Mouse (Mus musculus) megakaryocyte, embryonic 14.5 days (primary cell): ENCODE data around the gene Pax7. TPM values are rescaled to one million over a fixed set of nuclear protein-coding genes. Genes with fewer than 3 reads are reported as not detected.

Experiments used
- H3K27me3 ChIP-seq: replicated peaks from 2 replicates; pipeline ENCODE3; 2012; ENCODE audit warnings: inconsistent platforms
- H3K36me3 ChIP-seq: replicated peaks from 2 replicates; pipeline ENCODE3; 2012; ENCODE audit warnings: low read length, inconsistent platforms, mixed read lengths
- H3K4me1 ChIP-seq: 2 replicates; pipeline ENCODE4 v1.6.1; 2012; ENCODE audit warnings: inconsistent platforms
- H3K4me3 ChIP-seq: replicated peaks from 2 replicates; pipeline ENCODE3; 2012; ENCODE audit warnings: moderate library complexity, mild to moderate bottlenecking, inconsistent platforms
- H3K9me3 ChIP-seq: 2 replicates; pipeline ENCODE4 v1.6.1; 2012; ENCODE audit warnings: inconsistent platforms
- FLI1 ChIP-seq: IDR thresholded peaks from 2 replicates; pipeline ENCODE4 v1.6.1; 2012; ENCODE audit warnings: low read length, inconsistent platforms, mixed read lengths
- GATA1 ChIP-seq: IDR thresholded peaks from 3 replicates; pipeline ENCODE4 v1.6.1; 2012; ENCODE audit warnings: mixed read lengths, low read length, inconsistent platforms, borderline replicate concordance
- polyA plus RNA-seq: library from polyadenylated mRNA; stranded (reverse); fragments of >175 nt; gene quantifications from 2 replicates; pipeline ENCODE4 v1.2.3, GENCODE M21; 2012; ENCODE audit warnings: low replicate concordance; ENCODE audit not compliant: insufficient read depth

Gene Pax7
- polyA plus RNA-seq, 1 experiment: not detected

DNA sequence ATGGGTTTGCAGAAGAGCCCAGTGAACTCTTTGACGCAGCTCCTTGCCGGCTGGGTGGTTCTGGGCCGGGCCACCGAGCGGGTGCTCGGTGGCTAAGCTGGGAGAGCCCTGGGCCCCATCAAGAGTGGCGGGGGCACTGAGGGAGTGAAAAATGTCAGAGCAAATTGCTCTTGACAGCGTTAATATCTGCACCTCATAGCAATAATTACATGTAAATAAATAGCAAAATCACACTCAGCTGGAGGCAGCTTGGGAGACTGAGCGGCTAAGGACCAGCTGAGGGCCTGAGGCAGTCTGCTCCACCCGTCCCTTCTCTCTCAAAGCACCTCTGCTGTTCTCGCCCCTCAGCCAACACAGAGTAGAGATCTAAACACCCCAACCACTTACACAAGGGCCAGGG is 72.6 kb downstream of the Pax7 start:
- Histone ChIP-seq H3K9me3 (no peaks in the 10 kb centered on the region), H3K4me1 (no peaks in the 10 kb centered on the region), H3K36me3 (no peaks in the 10 kb centered on the region), H3K4me3 (no peak overlapping the region), H3K27me3 (peaks cover 66% of the 10 kb centered on the region)
- TF ChIP-seq GATA1 (no peak), FLI1 (no peak)

DNA sequence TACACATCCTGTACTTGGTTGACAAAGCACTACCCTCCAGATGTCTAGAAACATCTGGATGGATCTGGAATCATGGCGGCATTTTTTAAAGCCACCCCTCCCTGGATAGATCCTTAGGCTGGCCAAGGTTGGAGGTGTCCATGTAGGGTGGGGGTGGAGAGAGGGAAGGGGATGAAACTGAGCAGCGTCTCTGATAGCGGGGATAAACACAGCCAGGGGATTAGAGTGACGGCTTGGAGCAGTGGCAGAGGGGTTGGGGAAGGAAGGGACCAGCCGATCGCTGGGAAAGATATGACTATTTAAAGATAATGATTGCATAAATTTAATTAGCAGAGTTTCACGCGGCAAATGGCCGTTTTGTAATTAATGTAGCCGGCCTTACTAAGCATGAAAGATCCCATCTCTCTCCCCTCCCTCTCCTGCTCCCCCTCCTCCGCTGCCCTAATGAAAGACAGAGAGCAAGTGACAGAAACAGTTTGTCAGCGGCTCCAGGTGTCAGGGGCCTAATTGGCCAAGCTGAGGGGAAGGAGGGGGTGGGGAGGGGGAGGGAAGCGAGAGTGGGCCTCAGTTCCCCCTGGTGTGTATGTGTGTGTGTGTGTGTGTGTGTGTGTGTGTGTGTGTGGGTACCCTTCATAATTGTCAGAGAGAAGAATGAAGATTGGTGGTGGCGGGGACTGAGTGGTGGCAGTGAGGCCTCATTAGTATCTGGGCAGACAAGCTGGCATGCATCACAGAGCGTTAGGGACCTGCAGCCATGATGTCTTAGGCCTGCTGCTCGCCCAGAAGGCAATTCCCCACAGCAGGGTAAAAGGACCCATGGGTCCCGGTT is 74.6 kb downstream of the Pax7 start:
- H3K4me1 ChIP-seq: no peaks in the 10 kb centered on the region
- H3K36me3 ChIP-seq: no peaks in the 10 kb centered on the region
- TF ChIP-seq FLI1 (no peak), GATA1 (no peak)
- H3K4me3 ChIP-seq: no peak overlapping the region
- H3K9me3 ChIP-seq: no peaks in the 10 kb centered on the region
- H3K27me3 ChIP-seq: peaks cover 60% of the 10 kb centered on the region

DNA sequence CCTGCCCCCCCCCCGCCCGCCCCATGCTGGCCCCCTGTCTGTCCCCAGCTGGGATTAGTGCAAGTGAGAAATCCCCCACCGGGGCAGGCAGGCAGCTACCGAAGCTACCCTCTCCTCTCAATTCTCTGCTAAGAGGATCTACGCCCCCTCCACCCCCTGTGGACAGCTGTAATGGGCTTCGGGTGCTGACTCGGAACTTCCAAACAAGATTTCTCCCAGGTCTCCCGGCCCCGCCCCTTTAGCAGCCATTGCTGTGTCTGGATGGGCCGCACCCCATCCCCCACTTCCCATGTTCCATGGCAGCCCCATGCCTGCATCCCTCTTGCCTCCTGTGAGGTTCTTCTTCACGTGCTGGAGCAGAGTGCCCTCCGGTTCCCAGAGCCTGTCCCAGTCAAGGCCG is 76.4 kb downstream of the Pax7 start:
- peaks cover 42% of the 10 kb centered on the region for H3K27me3 ChIP-seq
- H3K36me3 ChIP-seq: no peaks in the 10 kb centered on the region
- TF ChIP-seq GATA1: no peak
- no peak for TF ChIP-seq FLI1
- no peak overlapping the region for H3K4me3 ChIP-seq
- no peaks in the 10 kb centered on the region for H3K9me3 ChIP-seq
- H3K4me1 ChIP-seq: no peaks in the 10 kb centered on the region

DNA sequence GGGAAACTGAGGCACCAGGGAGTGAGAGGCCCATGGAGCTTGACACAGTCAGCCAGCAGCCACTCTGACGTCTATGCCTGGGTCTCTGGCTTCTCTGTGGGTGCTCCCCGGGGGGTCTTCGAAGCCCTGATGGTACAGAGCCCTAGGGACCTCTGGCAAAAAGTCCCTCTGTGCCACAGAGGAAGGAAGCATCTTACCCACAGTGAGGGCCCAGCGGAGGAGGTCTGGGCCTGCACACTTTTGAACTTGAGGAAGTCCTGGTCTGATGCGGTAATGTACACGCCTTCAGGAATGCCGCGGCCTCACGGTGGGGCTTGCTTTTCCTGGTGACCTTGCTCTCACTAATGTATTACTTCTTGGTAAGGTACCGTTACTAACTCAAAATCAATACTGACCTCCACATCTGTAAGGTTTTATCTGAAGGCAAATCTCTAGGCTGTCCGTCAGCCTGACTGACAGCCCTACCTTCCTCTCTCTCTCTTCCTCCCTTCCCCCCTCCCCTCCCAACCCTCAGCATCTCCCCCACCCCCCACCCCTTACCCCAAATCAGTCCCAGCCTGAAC is 79.1 kb downstream of the Pax7 start:
- Histone ChIP-seq H3K9me3 (peaks cover 2% of the 10 kb centered on the region; the same call in 1 of the 2 replicates), H3K27me3 (peaks cover 23% of the 10 kb centered on the region), H3K36me3 (no peaks in the 10 kb centered on the region), H3K4me3 (no peak overlapping the region), H3K4me1 (no peaks in the 10 kb centered on the region)
- TF ChIP-seq FLI1 (no peak), GATA1 (no peak)

DNA sequence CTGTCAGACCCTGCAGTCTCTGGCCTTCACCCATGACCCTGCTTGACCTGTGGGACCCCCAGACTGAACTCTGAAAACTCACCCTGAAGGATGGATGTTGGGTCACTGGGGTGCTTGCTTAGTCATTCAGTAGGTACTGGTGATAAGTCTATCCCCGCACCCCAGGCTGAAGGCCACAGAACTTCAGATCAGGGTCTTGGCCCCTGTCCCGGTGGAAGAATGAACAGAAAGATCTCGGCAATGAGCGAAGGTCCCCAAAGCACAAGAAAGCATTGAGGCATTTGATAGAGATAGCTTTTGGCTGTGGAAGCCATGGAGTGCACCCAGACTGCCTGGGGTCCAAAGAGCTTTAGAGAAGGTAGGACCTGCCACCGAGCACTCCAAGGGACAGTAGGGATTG is 82.4 kb downstream of the Pax7 start:
- Histone ChIP-seq H3K36me3 (no peaks in the 10 kb centered on the region), H3K4me1 (no peaks in the 10 kb centered on the region), H3K4me3 (no peak overlapping the region), H3K9me3 (peaks cover 7% of the 10 kb centered on the region), H3K27me3 (peaks cover 17% of the 10 kb centered on the region)
- no peak for TF ChIP-seq GATA1
- no peak for TF ChIP-seq FLI1

DNA sequence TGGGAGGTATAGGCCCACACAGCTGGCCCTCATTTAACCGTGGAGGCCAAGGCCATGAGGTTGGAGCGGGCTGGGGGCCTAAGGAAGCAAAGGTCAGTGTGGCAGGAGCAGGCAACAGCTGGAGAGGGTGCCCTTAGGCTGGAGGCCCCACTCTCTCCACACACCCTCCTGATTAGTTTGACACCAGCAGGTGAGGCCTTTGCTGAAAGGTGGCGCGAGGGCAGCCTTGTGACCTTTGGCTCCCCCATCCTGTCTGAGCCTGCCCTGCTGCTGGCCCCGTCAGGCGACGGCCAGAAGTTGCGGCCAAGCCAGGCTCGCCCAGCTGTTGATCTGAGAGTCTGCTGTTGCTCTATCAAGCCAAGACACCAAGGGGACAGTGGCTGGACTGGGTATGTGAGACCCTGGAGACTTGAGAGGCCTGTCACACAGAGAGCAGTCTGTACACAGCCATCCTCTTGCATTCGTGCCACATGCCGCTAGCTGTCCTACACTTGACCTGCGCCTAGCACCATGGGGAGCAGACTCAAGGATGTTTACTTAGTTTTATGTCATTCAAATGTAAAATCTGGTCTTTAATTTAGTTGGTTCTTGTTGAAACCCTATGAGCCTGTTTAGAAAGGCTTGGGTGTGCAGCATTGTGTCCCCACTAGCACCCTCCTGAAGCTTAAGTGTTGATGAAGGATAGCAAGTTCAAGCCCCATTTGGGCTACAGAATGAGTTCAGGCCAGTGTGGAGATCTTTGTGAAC is 86.0 kb downstream of the Pax7 start:
- Histone ChIP-seq H3K4me1 (no peaks in the 10 kb centered on the region), H3K9me3 (peaks cover 7% of the 10 kb centered on the region), H3K36me3 (no peaks in the 10 kb centered on the region), H3K4me3 (no peak overlapping the region), H3K27me3 (peaks cover 14% of the 10 kb centered on the region)
- no peak for TF ChIP-seq GATA1

DNA sequence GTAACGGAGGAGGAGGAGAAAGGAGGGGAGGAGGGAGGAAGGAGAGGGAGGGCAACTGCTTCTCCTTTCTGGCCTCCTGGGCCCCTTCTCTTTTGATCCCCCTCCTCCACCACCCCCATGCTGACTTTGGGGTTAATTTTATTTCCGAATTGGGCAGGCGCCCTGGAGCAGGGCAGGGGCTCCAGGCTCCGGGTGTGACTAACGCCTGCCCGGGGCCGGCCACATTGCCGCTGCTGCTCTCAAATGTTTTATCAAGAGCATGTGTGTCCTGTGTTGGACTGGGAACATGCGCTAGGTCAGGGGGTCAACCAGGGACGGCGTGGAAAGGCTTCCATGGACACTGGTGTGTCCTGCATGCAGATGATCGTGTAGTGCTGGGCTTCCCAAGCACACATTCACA is 87.2 kb downstream of the Pax7 start:
- no peaks in the 10 kb centered on the region for H3K4me1 ChIP-seq
- no peak overlapping the region for H3K4me3 ChIP-seq
- TF ChIP-seq FLI1: no peak
- TF ChIP-seq GATA1: no peak
- H3K36me3 ChIP-seq: no peaks in the 10 kb centered on the region
- peaks cover 14% of the 10 kb centered on the region for H3K27me3 ChIP-seq
- peaks cover 11% of the 10 kb centered on the region for H3K9me3 ChIP-seq

DNA sequence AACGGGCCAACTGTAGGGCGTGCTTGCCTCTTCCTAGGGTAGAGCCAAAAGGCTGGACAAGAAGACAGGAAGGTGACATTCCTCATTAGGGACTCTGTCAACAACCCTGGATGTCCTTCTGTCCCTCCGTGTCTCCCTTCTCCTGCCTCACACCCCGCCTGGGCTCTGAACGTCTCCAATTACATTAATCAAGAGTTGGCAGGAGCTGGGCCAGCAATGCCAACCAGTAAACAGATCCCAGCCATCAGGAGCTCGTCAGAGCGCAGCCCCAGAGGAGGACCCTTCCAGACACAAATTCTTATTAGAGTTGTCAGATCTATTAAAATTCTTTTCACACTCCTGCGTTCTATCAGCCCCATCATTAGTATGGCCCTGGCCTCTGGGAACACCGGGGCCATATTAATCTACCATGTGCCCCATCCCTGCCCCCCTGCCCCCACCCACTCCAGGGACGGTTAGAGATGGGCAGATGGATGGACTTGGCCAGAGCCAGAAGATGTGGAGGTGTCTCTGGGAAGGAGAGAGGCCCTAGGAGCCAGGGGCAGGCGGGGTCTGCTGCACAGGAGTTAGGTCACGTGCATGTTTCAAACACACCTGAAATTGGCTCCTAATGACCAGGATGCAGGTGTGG is 88.4 kb downstream of the Pax7 start:
- peaks cover 15% of the 10 kb centered on the region for H3K27me3 ChIP-seq
- no peak for TF ChIP-seq GATA1
- H3K36me3 ChIP-seq: no peaks in the 10 kb centered on the region
- peaks cover 11% of the 10 kb centered on the region for H3K9me3 ChIP-seq
- no peaks in the 10 kb centered on the region for H3K4me1 ChIP-seq
- no peak overlapping the region for H3K4me3 ChIP-seq

DNA sequence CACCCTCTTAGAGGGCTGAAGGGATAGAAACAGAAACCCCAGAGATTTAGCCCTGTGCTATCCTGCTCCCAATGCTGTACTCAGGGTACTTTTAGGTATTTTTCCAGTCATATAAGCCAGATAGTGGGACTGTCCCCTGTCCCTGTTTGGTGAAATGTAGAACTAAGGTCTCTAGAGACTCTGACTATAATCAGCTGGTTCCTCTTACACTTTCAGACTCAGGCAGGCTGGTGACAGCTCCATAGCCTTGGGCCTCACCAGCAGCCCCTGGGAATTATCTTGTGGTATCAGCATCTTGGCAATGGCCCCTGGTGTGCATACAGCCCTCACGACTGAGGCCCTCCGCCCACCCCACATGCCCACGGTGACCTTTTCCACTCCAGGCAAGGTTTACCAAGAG is 89.7 kb downstream of the Pax7 start:
- TF ChIP-seq FLI1 (no peak), GATA1 (no peak)
- peaks cover 10% of the 10 kb centered on the region for H3K27me3 ChIP-seq
- no peak overlapping the region for H3K4me3 ChIP-seq
- no peaks in the 10 kb centered on the region for H3K36me3 ChIP-seq
- no peaks in the 10 kb centered on the region for H3K4me1 ChIP-seq
- peaks cover 4% of the 10 kb centered on the region; the same call in 1 of the 2 replicates for H3K9me3 ChIP-seq
